Mouse (Mus musculus): ENCODE measurements around the gene Smad1.

The Smad1 gene

DNA sequence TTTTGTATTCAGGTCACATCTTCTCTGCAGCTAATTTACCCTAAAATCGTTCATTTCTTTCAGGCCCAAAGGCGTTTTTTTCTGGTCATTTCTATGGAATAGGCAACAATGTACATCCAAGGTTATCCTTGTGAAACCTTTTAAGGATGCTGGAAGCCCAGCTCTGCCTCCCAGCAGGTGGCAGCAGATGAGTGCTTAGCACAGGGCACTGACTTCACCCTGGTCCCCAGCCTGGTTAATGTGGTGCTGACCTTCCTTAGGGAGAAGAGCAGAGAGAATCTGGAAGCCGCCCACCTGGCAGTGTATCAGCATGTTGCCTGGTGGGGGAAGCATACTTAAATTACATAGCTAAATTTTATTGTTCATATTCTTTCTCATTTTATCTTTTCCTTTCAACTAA lies 101.6 kb downstream of the Smad1 start:
- DNase-seq (ENCODE audit: low read depth), result no peak

DNA sequence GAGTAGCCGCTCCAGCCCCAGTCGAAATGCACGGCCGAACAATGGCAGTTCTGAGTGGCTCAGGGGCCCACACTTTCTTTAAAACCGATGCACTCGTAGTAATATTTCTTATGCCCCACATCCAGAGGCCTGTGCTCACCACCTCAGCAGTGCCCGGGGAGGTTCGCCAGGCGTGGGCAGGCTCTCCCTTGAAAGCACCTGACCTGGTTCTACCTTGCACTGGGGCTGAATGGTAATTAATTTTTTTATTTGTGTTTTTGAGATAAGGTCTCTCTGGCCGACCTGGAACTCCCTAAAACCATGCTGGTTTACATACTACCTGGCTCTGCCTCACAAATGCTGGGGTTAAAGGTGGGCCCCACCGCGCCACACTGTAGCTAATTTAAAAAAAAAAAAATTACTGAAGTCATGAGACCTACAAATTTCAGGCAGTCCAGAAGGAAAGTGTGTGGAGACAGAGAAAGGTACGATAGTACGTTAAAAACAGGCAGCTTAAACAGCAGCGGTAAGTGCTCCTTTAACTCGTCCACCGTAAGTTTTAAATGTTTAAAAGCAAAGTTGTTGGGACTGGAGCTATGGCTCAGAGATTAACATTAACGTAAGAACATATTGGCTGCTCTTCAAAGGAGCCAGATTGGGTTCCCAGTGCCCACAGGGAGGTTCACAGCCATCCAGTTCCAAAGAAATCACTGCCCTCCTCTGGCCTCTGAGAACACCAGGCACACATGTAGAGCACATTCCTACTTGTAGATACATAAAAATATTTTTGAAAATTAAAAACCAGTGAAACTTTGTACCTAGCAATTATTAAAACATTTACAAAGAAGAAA lies 103.8 kb downstream of the Smad1 start:
- DNase-seq (ENCODE audit: low read depth), result no peak

DNA sequence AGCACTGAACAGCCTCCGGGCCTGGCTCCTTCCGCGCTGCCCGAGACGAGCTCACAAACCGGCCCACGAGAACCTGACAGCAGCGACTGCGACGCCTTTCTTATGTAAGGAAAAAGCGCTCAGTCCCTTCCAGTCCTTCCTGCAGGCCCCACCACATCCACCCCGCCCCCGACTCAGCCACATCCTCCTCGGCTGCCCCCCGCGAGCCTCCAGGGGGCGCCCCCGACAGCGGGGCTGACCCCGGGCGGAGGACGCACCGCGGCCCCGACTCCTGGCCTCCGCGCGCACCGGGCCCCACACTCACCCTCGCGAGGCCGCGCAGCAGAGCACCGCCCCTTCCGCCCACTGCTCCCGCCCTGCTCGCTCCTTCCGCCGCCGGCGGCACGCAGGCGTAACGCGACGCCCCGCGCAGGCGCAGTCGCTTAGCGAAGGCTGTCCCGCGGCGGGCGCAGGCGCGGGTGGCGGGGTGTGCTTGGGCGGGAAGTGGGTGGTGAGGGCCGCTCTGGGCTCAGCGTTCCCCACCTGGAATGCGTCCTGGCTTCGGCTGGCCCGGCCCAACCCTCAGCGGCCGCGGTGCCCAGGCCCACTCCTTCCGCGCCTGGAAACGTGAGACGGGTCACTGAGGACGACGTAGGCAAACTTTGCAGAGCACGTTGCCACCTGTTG lies 104.6 kb downstream of the Smad1 start, which contains the start of gene Mmaa:
Gene Mmaa (minus strand): TSS at position 328 of the 666 bp plus-strand sequence.
- DNase-seq (ENCODE audit: low read depth), result peak; percentile 91

DNA sequence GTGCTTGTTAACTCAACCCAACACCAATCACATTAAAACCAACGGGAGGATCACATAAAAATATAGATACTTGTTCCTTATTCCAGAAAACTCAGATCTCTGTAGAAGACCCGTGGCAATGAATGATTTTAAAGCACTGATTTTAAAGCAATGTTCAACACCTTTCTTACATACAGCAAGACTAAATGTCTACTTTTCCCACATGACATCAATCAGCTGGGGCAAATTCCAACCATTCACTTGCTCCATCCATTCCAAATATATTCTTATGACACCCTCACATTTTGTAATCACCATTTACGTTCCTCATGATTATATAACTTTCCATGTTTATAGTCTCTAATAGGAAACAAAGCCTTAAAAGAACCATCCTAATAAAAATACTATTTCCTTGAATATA lies 105.5 kb downstream of the Smad1 start:
- no peak for DNase-seq (ENCODE audit: low read depth)

DNA sequence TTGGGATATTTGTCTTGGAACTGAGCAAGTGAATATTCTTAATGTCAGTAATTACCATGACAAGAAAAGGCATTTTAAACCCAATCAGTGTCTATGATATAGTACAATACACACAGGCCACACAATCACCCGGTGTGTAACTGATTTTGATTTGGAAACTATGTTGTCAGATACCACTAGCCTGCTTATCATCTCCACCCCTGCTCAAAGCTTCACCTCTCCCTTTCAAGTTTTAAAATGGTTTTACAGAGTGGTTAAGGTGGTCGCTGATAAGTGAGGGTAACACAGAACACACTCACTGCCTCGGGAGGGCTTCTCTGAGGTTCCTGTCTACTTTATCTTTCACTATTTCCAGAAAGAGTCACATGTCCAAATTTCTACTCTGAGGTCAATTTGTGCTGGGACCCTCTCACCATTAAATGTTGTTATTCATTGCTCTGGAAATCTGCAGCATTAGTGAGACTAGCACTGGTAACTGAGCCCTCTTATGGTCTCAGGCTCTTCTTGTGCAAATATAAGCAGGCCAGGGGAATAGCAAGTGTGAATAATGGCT lies 106.5 kb downstream of the Smad1 start:
- DNase-seq (ENCODE audit: low read depth), result no peak

DNA sequence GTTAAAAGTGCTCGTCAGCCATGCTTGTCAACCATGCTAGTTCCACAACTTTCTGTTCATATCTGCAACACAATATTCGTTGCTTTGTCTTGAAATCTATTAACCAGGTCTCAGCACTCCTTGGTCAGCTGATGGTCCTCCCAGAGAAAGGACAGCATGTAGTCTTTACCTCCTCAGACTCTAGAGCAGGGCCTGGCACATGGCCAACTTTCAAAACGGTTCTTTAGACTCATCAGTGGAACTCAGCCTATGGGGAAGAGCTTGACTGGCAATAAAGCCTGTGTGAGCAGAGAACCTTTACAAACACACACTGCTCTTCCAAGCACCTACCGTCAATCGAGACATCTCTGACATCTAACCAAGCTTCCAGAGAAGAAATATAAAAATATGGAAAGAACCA lies 109.7 kb downstream of the Smad1 start:
- no peak for DNase-seq (ENCODE audit: low read depth)

DNA sequence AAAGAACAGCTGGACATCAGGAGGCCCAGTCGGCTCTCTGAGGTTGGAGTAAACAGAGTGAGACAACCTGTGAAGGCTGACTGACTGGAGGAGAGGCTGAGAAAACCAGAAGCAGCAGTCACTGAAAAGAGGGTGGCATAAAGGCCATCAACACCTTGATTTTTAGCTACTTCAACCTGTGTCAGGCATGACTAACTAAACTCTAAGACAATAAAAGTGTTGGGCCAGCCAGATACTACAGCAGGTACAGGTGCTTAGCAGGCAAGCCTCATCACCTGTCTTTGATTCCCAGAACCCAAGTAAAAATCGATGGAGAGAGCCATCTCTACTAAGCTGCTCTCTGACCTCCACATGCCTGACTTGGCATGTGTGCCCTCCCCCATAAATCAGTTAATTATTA lies 110.6 kb downstream of the Smad1 start:
- DNase-seq (ENCODE audit: low read depth), result no peak

Measured in fibroblast of lung, adult 2 months (primary cell).